Mouse (Mus musculus) layer of hippocampus, postnatal 25 days (tissue): ENCODE results near the gene Pycr2. TPM values are rescaled to one million over a fixed set of nuclear protein-coding genes. Genes with fewer than 3 reads are reported as not detected.
"Not testable (repeated sequence)": the region's sequence is repeated elsewhere in the genome, so short reads cannot be mapped to it uniquely, and the experiment has no call there.

Experiments used
- DNase-seq, 2 experiments: peaks; one replicate each; pipeline ENCODE4 v3.0.0; 2022; ENCODE audit warnings: mixed read lengths in 2 of 2, low spot score in 1 of 2; ENCODE audit errors: extremely low spot score in 1 of 2
- total RNA-seq, 2 experiments: library from RNA; stranded (reverse); gene quantifications; 2 replicates each; pipeline ENCODE4 v1.2.3; 2021

Gene Pycr2
- total RNA-seq: 10 to 100 TPM; 40.0 to 48.0 TPM

DNA sequence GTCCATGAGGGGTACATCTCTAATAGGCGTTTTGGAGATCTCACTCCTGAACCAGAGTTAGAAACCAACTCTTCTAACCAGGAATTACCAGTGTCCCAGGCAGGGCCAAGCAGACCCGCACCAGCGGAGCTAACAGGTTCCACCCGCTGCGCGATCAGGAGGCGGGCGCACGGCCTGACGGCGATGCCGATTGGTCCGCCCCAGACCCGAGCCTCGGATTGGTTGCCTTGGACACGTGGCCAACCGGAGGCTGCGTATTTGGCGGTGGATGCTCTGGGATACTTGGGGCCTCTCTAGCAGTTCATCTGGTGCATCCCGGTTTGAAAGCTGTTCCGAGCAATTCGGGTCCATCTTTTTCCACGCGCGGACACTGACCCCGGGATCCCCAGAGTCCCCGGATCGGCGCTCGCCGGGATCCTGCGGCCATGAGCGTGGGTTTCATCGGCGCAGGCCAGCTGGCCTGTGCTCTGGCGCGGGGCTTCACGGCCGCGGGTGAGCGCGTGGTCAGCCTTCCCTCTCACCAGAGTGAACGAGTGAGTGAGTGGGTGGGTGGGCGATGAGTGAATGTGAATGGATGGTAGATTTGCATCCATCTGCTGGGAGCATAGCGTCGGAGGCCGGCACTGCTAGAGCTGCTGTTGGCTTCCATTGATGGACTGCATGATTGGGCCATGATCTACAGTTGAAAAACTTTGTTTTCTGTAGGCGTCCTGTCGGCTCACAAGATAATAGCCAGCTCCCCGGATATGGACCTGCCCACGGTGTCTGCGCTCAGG is at the start of gene Pycr2:
TSS of gene Pycr2 (plus strand) at position 255 of the 776 bp plus-strand sequence.
- DNase-seq: peak; percentile 83 to 90

DNA sequence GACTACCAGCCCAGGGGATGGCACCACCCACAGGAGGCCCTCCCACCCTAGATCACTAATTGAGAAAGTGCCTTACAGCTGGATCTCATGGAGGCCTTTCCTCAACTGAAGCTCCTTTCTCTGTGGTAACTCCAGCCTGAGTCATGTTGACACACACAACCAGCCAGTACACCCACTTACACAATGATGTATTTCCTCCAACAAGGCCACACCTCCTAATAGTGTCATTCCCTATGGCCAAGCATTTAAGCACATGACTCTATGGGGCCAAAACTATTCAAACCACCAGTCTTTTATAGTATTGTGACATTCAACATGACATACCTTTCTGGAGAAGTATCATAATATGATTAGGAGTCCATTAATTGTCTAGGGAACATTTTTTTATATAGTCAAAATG is 45.3 kb upstream of the Pycr2 start:
- no peak for DNase-seq

DNA sequence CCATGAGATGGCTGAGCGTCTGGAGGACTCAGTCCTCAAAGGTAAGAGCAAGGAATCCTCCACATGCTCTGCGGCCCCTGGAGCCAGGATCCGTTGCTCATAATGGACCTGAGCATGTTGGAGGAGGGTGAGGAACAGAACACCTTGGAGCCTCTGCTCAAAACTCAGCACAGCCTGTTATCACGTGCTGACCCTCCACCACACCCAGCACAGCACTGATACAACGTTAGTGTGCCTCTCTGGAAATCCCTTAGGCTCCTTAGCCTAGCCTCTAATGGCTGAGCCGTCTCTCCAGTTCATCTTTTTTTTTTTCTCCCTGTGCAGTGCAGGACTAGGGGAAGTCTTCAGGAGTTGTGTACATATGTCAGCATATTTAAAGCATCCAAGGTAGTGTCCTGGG is 44.1 kb upstream of the Pycr2 start:
- DNase-seq: no peak

DNA sequence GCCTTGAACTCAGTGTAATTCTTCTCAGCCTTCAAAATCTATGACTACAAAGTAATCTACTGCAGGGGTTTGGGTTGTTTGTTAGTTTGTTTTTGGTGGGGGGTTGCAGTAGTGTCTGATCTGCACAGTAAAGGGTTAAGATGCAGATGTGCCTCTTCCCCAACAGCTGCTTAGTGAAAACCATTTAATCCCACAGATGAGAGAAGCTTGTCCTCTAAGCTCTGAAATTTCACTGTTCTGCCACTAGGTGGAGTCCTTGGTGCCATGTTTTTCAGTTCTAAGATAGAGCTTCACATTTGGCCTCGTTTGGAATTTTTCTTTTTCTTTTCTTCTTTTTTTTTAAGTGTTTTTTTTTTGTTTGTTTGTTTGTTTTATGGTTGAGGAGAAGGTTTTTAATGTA is 40.5 kb upstream of the Pycr2 start:
- no peak for DNase-seq

DNA sequence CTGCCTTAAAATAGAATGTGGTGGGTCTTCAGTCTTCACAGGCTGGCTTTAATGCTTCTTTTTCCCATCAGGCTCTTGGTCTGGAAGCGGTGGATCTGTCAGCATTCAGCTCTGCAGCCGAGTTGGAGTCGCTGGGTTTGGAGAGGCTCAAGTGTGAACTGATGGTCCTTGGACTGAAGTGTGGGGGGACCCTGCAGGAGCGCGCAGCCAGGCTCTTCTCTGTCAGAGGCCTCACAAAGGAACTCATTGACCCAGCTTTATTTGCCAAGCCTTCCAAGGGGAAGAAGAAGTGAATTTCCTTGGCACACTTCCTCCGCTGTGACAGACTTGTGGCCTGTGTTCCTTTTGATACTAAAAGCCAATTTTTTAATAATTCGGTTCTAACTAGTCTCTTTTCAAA is 38.1 kb upstream of the Pycr2 start:
- DNase-seq: no peak

DNA sequence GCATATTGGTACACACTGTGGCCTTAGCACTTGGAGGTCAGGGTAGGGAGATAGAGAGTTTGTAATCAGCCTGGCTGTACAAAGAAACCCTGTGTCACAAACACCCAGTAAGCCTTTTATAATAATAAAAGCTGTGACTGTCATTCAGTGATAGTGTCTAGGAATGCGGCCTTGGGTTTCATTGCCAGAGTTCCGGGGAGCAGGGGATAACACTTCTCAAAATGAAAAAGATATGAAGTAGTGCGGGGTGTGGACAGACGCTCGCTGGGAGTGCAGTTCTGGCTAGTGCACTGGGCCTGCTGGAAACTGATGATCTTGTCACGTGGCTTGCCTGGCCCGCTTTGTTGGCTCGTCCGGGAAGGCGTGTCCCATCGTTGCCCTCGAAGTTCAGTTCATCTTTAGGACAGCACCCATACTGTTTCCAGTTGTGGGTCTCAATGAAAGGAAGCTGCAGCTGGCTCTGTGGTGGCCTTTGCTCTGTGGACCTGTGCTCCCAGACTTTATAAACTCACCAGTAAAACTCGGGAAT is 33.9 kb upstream of the Pycr2 start:
- no peak for DNase-seq

DNA sequence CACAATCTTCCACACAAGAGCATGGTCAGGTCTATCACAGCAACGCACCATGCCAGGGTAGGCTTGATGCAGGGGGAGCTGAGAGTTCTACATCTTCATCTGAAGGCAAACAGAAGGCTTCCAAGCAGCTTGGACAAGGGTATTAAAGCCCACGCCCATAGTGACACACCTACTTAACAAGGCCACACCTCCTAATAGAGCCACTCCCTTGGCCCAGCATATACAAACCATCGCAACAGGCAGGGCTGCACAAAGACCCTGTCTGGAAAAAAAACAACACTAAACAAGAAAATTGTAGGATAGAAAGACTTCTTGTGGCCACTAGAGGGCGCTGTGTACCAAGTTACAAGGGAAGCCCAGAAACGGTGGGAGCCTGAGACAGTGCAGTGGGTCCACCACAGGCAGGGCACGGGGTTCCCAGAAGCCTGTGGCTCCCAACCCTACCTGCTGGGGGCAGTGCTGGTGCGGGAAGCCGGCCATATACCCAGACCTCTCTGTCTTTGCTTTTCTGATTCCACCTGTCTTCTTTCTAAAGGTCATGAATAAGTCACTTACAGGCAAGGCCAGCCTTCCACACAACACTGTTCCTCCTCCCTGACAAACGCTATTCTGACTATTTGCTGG is 30.1 kb upstream of the Pycr2 start:
- peak in 1 of 2 experiments; percentile 56 for DNase-seq

DNA sequence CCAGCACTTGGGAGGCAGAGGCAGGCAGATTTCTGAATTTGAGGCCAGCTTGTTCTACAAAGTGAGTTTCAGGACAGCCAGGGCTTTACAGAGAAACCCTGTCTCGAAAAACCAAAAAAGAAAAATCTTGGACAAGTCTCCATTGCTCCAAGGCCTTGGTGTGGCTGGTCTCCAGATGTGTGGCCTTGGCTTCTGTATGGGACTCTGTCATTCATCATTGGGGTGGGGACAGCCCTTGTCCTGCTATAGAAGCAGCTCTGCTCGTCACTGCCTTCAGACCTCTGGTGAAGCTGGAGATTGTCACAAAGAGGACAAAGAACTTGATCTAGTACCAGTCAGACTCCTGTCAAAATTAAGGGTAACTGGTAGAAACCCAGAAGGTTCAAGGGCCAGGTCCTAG is 29.5 kb upstream of the Pycr2 start:
- DNase-seq: no peak

DNA sequence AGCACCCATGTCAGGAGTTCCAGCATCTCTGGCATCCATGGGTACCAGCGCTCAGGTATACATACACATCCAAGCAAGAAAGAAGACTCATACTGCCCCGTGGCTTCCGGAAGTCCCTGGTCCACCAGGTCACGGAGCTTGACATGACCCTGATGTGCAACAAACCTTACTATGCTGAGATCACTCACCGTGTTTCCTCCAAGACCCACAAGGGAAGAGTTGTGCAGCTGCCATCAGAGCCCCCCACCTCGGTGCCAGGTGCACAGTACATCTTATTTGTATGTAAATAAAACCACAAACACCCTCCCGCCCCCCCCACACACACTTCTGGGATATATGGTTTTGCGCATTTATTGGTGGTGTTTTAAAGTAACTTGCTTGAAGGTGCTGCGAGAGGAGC is 29.0 kb upstream of the Pycr2 start:
- no peak for DNase-seq

DNA sequence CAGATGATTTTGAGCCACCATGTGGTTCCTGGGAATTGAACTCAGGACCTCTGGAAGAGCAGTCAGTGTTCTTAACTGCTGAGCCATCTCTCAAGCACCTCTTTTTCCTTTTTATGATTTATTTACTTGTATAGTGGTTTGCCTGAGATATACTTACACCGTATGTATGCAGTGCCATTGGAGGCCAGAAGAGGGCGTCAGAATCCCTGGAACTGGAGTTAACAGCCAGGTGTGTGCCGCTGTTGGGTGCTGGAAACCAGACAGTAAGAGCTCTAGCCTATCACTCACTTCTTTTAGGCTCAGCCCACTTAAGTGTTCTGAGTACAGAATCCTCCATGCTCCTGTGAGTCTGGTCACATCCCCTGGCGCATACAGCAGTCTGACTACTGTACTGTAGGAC is 26.6 kb upstream of the Pycr2 start:
- DNase-seq: no peak

DNA sequence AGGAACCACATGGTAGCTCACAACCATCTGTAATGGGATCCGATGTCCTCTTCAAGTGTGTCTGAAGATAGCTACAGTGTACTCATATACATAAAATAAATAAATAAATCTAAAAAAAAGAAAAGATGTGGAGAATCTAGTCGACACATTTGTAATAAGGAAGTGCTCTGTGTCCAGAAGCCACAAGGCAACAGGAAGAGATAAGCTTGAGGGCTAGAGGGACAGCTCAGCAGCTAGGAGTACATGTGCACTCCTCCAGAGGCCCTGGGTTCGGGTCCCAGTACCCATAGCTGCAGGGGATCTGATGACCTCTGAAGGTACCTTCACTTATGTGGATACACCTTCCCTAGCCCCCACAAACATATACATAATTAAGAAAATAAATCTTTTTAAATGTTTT is 22.3 kb upstream of the Pycr2 start:
- DNase-seq: no peak

DNA sequence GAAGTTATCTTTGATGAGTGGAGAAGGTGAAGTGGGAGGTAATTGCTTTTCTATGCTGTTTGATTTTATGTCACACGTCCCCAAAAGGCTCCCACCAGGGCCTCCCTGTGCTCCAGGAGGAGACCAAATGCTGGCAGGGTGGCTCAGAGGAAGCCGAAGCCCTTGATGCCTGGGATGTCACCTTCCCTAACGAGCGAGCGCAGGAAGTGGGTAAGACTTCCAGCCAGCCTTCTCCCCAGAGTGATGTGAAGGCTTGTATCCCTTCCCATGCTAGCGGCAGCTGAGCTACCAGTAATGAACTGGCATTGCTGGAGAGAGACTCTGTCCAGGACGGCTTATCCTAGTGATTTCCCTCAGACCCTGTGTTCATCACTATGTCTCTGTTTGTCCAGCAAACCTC is 20.4 kb upstream of the Pycr2 start:
- DNase-seq: no peak

DNA sequence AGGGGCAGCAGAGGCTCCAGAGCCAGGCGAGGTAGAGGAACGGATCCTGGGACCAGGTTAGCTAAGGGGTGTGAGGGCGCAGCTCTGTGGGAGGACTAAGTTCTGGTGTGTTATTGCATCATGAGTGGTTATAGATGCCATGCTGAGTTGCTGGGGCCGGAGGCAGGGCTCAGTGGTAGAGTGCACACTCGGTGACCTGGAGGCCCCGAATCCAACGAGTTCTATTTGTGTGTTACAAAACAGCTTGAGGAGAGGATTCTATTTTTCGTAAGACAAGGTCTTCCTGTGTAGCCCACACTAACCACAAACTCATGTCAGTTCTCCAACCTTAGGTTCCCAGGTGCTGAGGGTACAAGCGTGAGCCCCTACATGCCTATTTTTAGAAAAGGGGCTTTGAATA is 19.6 kb upstream of the Pycr2 start:
- DNase-seq: no peak

DNA sequence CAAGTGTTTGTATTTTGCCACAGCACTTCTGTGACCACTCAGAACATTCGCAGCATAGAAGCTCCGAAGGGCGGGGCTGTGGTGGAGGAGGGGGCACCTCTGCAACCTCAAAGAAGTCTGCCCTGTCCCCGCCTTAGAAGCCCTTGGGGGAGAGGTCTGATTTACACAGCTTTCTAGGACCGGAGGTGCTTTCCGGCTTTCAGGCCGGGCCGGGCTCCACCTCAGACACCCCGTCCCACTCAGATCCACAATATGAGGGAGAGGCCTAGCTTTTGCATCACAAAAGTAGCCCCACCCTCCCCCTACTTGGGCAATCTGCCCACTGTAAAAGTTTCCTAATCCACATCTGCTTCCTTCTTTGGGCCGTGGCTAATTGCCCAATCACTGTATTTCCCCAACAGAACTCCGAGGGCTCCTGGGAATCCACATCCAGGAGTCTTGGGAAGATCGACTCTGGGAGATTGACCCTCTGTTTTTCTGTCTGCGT is 15.5 kb upstream of the Pycr2 start:
- no peak for DNase-seq

DNA sequence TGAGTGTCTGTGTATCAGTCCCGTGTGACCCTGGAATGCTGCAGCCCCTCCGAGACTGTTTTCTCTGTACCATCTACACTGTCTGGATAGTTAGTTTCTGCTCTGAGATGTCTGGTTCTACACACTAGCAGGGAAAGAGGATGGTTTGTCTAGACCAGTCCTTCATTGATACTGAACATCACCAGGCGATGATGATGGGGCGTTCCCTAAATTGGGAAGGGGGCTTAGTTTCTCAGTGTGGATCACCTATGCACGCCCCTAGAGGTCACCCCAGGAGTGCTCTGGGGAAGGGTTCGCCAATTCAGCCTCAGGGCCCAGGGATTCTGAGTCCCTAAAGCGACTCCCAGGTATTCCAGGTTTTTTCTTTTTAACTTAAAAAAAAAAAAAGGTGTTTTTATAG is 14.9 kb upstream of the Pycr2 start:
- DNase-seq: no peak

DNA sequence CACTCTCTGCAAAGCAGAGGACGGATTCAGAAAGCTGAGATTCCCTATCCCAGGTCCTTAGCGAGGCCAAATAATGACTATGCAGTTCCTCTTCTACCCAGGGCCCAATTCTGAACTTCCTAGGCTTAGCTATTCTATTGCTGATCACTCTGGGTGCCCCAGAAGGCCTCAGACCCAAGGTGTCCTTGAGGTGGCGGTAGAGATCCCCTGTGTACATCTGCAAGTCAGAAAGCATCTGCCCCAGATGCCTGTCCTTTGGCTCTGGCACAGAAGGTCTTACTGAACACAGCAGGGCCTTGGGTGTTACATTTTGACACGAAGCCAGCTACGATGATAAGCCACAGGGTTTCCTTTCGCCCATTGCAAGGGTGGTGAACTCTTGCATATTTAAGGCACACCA is 14.3 kb upstream of the Pycr2 start:
- DNase-seq: no peak

DNA sequence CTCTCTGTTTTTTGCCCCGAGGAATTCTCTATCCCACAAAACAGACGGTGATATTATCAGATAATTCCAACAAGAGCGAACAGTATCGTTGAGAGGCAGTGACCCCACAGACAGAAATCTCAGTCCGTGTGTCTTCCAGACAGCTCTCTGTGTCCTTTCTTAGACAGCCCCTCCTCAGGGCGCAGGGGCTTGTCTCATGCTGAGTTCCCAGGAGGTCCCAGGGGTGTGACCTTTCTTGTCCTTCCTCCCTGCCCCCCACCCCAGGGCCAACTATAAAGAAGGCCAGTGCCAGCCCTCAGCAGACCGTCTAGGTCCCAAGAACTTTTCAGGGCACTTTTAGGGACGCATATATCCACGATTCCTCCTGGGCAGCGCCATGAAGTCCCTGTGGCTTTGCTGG is 11.3 kb upstream of the Pycr2 start, which contains the start of gene Lefty2:
TSS of gene Lefty2 (plus strand) at position 301 of the 400 bp plus-strand sequence.
- no peak for DNase-seq

DNA sequence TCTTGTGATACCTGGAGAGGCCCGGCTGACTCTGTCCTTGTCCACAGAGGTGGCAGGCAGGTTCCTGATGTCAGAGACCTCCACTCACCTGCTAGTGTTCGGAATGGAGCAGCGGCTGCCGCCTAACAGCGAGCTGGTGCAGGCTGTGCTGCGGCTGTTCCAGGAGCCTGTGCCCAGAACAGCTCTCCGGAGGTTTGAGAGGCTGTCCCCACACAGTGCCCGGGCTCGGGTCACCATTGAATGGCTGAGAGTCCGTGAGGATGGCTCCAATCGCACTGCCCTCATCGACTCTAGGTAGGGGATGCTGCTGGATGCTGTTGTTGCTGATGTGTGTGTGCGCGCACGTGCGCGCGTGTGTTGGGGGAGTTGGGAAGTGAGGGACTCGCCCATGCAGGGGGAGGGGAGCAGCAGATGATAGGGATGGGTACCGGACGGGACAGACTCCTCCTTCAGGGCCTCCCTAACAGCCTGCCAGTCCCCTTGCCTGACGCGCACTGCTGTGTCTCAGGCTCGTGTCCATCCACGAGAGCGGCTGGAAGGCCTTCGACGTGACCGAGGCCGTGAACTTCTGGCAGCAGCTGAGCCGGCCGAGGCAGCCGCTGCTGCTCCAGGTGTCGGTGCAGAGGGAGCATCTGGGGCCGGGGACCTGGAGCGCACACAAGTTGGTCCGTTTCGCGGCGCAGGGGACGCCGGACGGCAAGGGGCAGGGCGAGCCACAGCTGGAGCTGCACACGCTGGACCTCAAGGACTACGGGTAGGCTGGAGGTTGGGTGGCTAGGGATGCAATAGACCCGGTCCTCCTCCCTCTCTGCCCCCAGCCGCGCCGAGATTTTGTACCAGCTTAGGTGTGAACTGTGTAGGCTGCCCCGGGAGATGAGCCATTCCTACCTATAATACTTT is 9.8 kb upstream of the Pycr2 start:
- DNase-seq: not testable (repeated sequence)

DNA sequence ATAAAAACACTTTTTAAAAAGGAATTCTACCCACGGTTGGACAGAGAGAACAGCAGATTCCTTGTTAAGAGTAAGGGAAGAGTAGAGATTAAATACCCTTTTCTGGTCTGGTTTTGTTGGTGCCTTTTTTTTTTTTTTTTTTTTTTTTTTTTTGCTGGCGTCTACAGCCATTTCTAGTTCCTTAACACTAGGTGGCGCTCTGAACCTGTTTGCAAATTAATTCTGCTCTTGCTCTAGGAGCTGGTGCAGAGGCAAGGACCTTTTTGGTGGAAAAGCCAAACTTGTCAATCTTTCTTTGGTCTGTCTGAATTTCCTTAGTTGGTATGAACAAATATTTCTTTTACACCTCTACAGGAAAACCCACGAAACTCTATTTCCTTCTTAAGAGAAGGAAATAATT is 3.0 kb upstream of the Pycr2 start:
- DNase-seq: no peak

DNA sequence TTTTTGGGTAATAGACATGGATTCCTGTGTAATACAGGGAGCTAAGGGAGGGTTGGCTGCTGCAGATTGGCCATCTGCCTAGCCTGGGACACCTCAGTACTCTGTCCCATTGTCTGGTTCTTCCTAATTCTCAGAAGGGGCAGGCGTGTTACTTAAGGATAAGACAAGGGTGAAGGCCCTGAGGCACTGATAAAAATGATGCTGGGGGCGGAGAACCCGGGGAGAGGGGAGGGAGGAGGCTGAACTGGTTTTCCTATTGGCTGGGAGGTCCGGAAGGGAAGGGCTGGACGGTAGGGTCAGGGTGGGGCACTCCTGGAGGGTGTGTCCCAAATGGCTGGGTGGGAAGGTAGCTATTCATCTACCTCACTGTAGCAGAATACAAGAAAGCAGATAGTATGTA is 1.2 kb upstream of the Pycr2 start:
- DNase-seq: no peak

DNA sequence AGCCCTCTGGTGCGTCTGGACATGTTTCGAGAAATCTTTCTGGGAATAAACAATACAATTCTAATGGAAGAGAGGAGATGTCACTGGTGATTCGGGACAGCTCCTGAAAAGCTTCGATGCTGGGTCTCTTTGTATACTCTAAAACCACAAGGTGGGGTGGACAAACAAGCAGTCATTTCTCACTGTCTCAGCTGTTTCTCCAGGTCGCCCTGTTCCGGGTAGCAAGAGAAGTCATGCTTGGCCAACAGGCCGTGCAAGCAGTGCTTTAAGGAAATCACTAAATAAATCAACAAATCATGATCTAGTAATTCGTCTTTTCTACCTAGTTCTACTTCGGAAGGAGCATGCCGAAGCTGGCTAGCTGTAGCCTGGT is 441 bp upstream of the Pycr2 start:
- DNase-seq: no peak
